Mouse (Mus musculus) limb, embryonic 13.5 days (tissue): Measurements from ENCODE around the gene Phactr3. TPM values are rescaled to one million over a fixed set of nuclear protein-coding genes. Genes with fewer than 3 reads are reported as not detected.
A peak's percentile ranks its signal among the peaks of the same experiment; 100 is the strongest.
"Not testable (repeated sequence)": the region's sequence is repeated elsewhere in the genome, so short reads cannot be mapped to it uniquely, and the experiment has no call there.

Source experiments
- ATAC-seq: fragments of 200-750 bp; cut with Nextera tagmentation; 2 replicates; pipeline ENCODE4 v1.8.0; 2017; ENCODE audit warnings: low read depth, moderate number of reproducible peaks, moderate TSS enrichment; ENCODE audit not compliant: low FRiP score
- H3K27ac ChIP-seq: fragments of 300-500 bp; sonication (generic); 2 replicates; pipeline ENCODE4 v1.5.1; 2015; ENCODE audit warnings: inconsistent platforms, mild to moderate bottlenecking, moderate library complexity
- H3K27me3 ChIP-seq: fragments of 300-500 bp; sonication (generic); 2 replicates; pipeline ENCODE4 v1.6.1; 2015; ENCODE audit warnings: mild to moderate bottlenecking, inconsistent platforms
- H3K36me3 ChIP-seq: fragments of 300-500 bp; sonication (generic); 2 replicates; pipeline ENCODE4 v1.6.1; 2015; ENCODE audit warnings: inconsistent platforms, mild to moderate bottlenecking, moderate library complexity
- H3K4me1 ChIP-seq: fragments of 300-500 bp; sonication (generic); 2 replicates; pipeline ENCODE4 v1.6.1; 2015; ENCODE audit warnings: inconsistent platforms
- H3K4me2 ChIP-seq: fragments of 300-500 bp; sonication (generic); replicated peaks from 2 replicates; pipeline ENCODE4 v1.6.1; 2015; ENCODE audit warnings: inconsistent platforms, mild to moderate bottlenecking, moderate library complexity
- H3K4me3 ChIP-seq: fragments of 300-500 bp; sonication (generic); 2 replicates; pipeline ENCODE4 v1.5.1; 2015; ENCODE audit warnings: moderate library complexity, mild to moderate bottlenecking, inconsistent platforms
- H3K9ac ChIP-seq: fragments of 300-500 bp; sonication (generic); 2 replicates; pipeline ENCODE4 v1.6.1; 2015; ENCODE audit warnings: mild to moderate bottlenecking, inconsistent platforms
- H3K9me3 ChIP-seq: fragments of 300-500 bp; sonication (generic); 2 replicates; pipeline ENCODE4 v1.6.1; 2016; ENCODE audit warnings: inconsistent platforms
- WGBS: fragments of 180-500 bp; shearing (Covaris S2); methylation state at CpG from one replicate; pipeline ENCODE4 v1.1.7; 2015; 5-methylcytosine and 5-hydroxymethylcytosine counted together
- polyA plus RNA-seq: library from polyadenylated mRNA; unstranded; fragments of >200 nt; fragmentation: Nextera tagmentation; extraction: Ambion mirVana; gene quantifications from 2 replicates; pipeline ENCODE4 v1.2.1, GENCODE M21; 2015

The Phactr3 gene
- 1.2 TPM in 2 replicates for polyA plus RNA-seq

- H3K4me1 ChIP-seq: peaks cover 27% of the 10 kb centered on the region
- no peak for ATAC-seq
- peak within 1 kb of the TSS; percentile 97 for H3K4me2 ChIP-seq
- WGBS: under 1% methylated on average over 44 of the region's 45 CpGs
- H3K9me3 ChIP-seq: no peaks in the 10 kb centered on the region
- H3K36me3 ChIP-seq: no peaks in the 10 kb centered on the region
- peaks cover 23% of the 10 kb centered on the region for H3K27me3 ChIP-seq
- peak within 1 kb of the TSS; percentile 49 for H3K4me3 ChIP-seq
- H3K9ac ChIP-seq: peak within 1 kb of the TSS; percentile 62
- H3K27ac ChIP-seq: no peak within 1 kb of the TSS
These were observed at the start of gene Phactr3 for GRCm38 (mm10) chr2:178118801-178119560. Gene Phactr3 (plus strand): TSS chr2:178118975.

GRCm38 (mm10) chr2:178078166-178078717 is 40.5 kb upstream of the Phactr3 start, which contains the start of gene Zfp931:
Gene Zfp931 (minus strand): TSS chr2:178078476.
- not testable (repeated sequence) for ATAC-seq, H3K4me1 ChIP-seq, H3K27me3 ChIP-seq, H3K36me3 ChIP-seq, H3K9me3 ChIP-seq, H3K27ac ChIP-seq
- Histone ChIP-seq H3K9ac (peak within 1 kb of the TSS; percentile 48; the same call in 1 of the 2 replicates), H3K4me3 (peak within 1 kb of the TSS; percentile 49), H3K4me2 (peak within 1 kb of the TSS; percentile 61)
- 2% methylated on average over 8 of the region's 14 CpGs for WGBS

GRCm38 (mm10) chr2:178089586-178089985 is 29.2 kb upstream of the Phactr3 start:
- no peak overlapping the region for H3K27ac ChIP-seq
- H3K4me3 ChIP-seq: no peak overlapping the region
- H3K36me3 ChIP-seq: no peaks in the 10 kb centered on the region
- no peaks in the 10 kb centered on the region for H3K4me1 ChIP-seq
- no peaks in the 10 kb centered on the region for H3K27me3 ChIP-seq
- no peaks in the 10 kb centered on the region for H3K9me3 ChIP-seq
- ATAC-seq: no peak
- H3K9ac ChIP-seq: no peak overlapping the region
- no peak overlapping the region for H3K4me2 ChIP-seq

DNA sequence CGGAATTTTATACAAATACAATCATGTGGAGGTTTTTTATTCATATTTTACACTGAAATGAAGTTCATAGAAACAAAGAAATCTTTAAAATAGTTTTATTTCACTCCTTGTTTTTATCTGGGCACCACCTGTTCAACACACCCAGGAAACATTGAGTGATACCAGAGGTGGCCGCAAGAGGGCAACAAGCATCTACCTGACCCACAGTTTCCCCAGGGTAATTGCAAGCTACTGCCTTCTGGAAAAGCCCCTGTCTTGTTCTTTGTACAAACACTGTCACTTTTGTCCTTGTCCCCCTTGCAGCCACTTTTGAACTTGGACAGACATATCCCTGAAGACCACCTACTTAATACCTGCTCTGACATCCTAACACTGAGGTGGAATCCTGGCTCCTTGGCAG is 20.8 kb upstream of the Phactr3 start:
- Histone ChIP-seq H3K4me2 (no peak overlapping the region), H3K27me3 (no peaks in the 10 kb centered on the region), H3K27ac (no peak overlapping the region), H3K9ac (no peak overlapping the region), H3K4me3 (no peak overlapping the region), H3K36me3 (no peaks in the 10 kb centered on the region), H3K4me1 (0 out of 2 replicates have a peak, but pooled peaks cover 3% of the 10 kb centered on the region), H3K9me3 (no peaks in the 10 kb centered on the region)
- no peak for ATAC-seq
- WGBS: 0% methylated on average over 2 of the region's 2 CpGs

- Histone ChIP-seq H3K36me3 (no peaks in the 10 kb centered on the region), H3K27ac (no peak overlapping the region), H3K9me3 (no peaks in the 10 kb centered on the region), H3K9ac (no peak overlapping the region), H3K27me3 (no peaks in the 10 kb centered on the region), H3K4me2 (no peak overlapping the region), H3K4me1 (0 out of 2 replicates have a peak, but pooled peaks cover 3% of the 10 kb centered on the region), H3K4me3 (no peak overlapping the region)
- WGBS: 9% methylated on average over 7 of the region's 7 CpGs
- peak; percentile 68 for ATAC-seq
These were observed 16.8 kb upstream of the Phactr3 start for GRCm38 (mm10) chr2:178101957-178102356.

- WGBS: 20% methylated on average over 12 of the region's 12 CpGs
- Histone ChIP-seq H3K4me1 (peaks cover 27% of the 10 kb centered on the region), H3K4me3 (no peak overlapping the region)
These were observed 829 bp upstream of the Phactr3 start for GRCm38 (mm10) chr2:178117946-178118345.

DNA sequence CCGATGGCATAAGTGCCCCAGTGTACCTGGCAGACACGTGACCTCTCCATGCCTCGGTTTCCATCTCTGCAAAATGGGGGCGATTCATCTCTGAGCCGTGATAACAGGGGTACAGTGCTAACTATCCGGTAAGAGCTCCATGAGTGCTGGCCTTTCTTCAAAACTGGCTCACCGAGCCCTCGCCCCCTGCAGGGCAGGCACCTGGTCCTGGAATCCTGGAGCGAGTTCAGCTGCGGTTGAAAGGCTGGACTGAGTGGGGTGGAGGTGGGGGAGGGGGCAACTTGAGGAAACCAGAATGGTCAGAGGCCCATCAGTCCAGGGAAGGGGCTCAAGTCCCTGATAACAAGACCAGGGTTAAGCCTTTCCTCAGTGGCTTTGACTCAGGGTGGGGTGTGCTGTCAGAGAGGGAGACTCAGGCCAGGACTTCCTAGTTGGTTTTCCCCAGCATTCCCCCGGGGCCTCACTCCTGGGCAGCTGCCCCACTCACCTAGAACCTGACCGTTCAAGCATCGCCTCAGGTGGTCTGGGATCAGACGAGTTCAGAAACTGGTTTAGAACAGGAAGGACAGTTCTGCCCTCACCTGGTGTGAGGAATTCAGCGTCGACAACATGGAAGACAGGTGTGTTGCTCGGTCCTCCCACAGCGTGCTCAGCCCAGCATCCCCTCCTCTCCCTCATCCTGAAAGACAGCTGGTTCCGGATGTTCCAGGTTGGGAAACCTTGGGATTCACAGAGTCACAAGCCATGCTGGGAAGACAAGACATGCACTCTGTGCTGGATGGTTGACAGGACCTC is 983 bp downstream of the Phactr3 start:
- peaks cover 23% of the 10 kb centered on the region for H3K27me3 ChIP-seq
- H3K4me2 ChIP-seq: peak overlapping the region; percentile 97
- 20% methylated on average over 19 of the region's 19 CpGs for WGBS
- no peaks in the 10 kb centered on the region for H3K36me3 ChIP-seq
- H3K4me3 ChIP-seq: peak overlapping the region; percentile 49
- H3K27ac ChIP-seq: no peak overlapping the region
- no peaks in the 10 kb centered on the region for H3K9me3 ChIP-seq
- ATAC-seq: no peak
- peak overlapping the region; percentile 62 for H3K9ac ChIP-seq
- H3K4me1 ChIP-seq: peaks cover 27% of the 10 kb centered on the region

More at GRCm38 (mm10) chr2:178117946-178118345, 829 bp upstream of the Phactr3 start:
- H3K9ac ChIP-seq: no peak overlapping the region
- no peaks in the 10 kb centered on the region for H3K9me3 ChIP-seq
- ATAC-seq: peak; percentile 37; the same call in 1 of the 2 replicates
- H3K36me3 ChIP-seq: no peaks in the 10 kb centered on the region
- H3K27ac ChIP-seq: no peak overlapping the region
- peaks cover 23% of the 10 kb centered on the region for H3K27me3 ChIP-seq
- H3K4me2 ChIP-seq: no peak overlapping the region

DNA sequence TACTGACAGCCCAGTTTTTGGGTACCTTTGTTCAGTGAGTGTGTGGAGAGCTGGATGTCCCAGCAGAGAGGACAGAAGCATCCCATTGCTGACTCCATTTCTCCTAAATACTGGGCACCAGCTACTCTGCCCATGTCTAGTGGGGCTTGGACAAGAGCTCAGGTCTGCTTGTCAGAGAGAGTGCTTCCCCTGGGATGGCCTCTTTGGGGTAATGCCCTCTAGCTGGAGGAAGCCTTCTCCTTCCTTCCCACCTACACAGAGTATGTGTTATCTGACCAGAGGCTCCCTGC is 1.5 kb downstream of the Phactr3 start:
- Histone ChIP-seq H3K9me3 (no peaks in the 10 kb centered on the region), H3K27ac (no peak overlapping the region), H3K27me3 (peaks cover 23% of the 10 kb centered on the region)

DNA sequence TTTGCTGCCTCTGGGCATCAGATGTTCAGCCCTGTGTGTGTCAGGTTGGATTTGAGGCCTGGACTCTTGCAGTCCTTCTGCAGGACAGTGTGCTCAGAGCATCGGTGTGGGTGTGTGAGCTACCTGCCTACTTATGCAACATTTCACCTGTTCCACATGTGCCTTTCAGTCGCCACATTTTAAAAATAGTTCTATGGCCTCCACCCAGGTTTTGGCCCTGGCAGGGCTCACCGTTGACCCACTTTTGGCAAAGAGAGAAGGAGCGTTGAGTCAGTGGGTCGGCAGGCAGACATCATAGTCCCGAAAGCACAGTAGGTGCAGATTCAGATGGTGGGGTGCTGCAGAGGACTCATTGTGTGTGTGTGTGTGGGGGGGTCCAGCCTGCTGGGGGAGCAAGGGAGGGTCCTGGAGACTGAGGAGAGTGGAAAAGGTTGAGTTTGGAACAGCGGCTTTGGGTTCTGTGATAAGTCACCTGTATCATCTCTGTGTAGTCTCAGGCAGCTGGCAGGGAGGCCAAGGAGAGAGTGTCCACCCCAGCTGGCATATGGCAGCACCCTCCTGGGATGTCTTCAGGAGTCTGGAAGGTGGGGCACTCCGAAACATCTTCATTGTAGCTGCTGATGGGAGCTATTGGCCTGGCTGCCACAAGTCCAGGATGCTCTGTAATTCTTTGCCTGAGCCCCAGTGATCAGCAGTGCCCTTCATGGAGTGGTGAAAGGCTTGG is 2.0 kb downstream of the Phactr3 start:
- no peak overlapping the region for H3K4me2 ChIP-seq
- no peak overlapping the region for H3K27ac ChIP-seq
- peaks cover 23% of the 10 kb centered on the region for H3K27me3 ChIP-seq
- peaks cover 27% of the 10 kb centered on the region for H3K4me1 ChIP-seq
- H3K4me3 ChIP-seq: no peak overlapping the region
- 90% methylated on average over 8 of the region's 8 CpGs for WGBS
- ATAC-seq: no peak
- H3K9ac ChIP-seq: no peak overlapping the region
- H3K9me3 ChIP-seq: no peaks in the 10 kb centered on the region
- no peaks in the 10 kb centered on the region for H3K36me3 ChIP-seq

More for the DNA sequence above, 1.5 kb downstream of the Phactr3 start:
- no peak overlapping the region for H3K4me3 ChIP-seq
- H3K4me1 ChIP-seq: peaks cover 27% of the 10 kb centered on the region
- ATAC-seq: no peak
- H3K4me2 ChIP-seq: no peak overlapping the region
- no peak overlapping the region for H3K9ac ChIP-seq
- no peaks in the 10 kb centered on the region for H3K36me3 ChIP-seq

DNA sequence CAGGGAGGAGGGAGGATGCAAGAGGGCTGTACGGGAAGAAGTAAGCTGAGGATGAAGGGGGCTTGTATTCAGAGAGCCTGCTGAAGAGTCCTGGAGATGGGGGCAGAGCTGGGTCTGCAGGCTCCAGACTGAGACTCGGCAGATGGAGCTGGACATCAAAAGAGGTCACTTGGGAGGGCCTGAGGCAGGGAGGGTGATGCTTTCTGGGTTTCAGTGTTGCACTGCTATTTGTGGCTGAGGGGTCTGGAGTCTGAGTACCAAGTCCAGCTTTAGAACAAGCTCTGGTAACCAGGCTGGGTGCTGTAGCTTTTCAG is 2.6 kb downstream of the Phactr3 start:
- no peaks in the 10 kb centered on the region for H3K36me3 ChIP-seq
- no peak for ATAC-seq
- H3K27ac ChIP-seq: no peak overlapping the region
- H3K27me3 ChIP-seq: peaks cover 23% of the 10 kb centered on the region
- no peak overlapping the region for H3K4me2 ChIP-seq
- H3K9ac ChIP-seq: no peak overlapping the region
- H3K4me1 ChIP-seq: peaks cover 27% of the 10 kb centered on the region
- H3K4me3 ChIP-seq: no peak overlapping the region
- WGBS: 20% methylated on average over 2 of the region's 2 CpGs
- no peaks in the 10 kb centered on the region for H3K9me3 ChIP-seq

DNA sequence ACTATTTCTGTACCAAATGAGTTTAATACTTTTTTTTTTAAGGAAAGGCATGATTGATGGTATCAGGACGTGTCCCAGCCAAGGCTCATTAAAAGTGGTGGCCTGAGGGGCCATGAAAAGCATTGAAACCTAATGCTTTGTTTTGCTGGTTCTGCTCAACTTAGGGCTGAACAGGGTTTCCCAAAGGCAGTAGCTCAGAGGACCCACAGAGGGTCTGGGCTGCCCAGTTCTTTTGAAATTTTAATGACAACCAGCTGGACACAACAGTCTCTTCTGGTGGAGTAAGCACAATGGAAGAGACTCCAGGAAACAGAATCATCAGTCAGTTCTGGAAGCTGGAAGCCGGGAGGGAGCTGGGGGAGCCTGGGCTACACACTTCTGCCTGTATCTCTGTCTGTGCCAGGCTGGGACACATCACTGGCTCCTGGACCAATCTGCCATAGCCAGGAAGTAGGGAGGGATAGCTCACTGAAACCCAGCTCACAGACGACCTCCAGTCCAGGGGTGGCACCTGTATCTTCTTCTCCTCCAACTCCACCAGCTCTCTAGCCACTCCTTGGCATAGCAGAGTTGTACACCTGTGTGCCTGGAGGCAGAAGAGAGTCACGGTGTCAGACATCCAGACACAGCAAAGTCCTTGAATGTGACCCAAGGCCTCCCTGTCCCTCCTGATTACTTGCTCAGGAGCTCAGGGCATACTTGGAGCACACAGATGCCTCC is 3.3 kb downstream of the Phactr3 start:
- no peak overlapping the region for H3K27ac ChIP-seq
- peaks cover 23% of the 10 kb centered on the region for H3K27me3 ChIP-seq
- no peak for ATAC-seq
- 13% methylated on average over 4 of the region's 4 CpGs for WGBS
- H3K4me2 ChIP-seq: no peak overlapping the region
- H3K4me1 ChIP-seq: peaks cover 27% of the 10 kb centered on the region
- H3K4me3 ChIP-seq: no peak overlapping the region
- no peaks in the 10 kb centered on the region for H3K36me3 ChIP-seq
- H3K9me3 ChIP-seq: no peaks in the 10 kb centered on the region
- H3K9ac ChIP-seq: no peak overlapping the region
